Mouse (Mus musculus) lung, postnatal 4 days (tissue): ENCODE measurements at regions not wholly inside any gene's neighbourhood (a gene's known extent, or its start where the extent isn't known, plus 50 kb on each side); places are given as distances from the start of the nearest gene placed in this dataset.
A peak's percentile ranks its signal among the peaks of the same experiment; 100 is the strongest.

Source experiments
- DNase-seq, 2 experiments: peaks; one replicate each; pipeline ENCODE4 v3.0.0; 2021

DNA sequence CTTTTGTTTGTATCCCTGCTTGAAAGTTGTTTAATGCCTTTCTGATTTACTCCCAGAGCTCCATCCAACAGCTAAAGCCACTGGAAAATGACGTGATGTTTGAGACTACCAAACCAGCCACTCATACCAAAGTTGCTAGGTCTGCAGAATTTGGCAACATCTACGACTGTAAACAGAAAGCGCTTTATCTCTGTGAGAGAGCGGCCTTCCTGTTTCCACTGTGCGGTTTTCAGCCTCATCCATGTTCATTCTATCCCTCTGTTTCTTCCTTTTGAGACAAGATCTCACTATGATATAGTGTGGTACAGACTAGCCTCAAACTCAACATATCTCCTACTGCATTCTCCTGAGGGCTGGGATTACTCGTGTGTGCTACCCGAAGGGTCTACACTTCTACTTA, 100.0 kb downstream of the Tmem30b start:
- DNase-seq, result no peak

DNA sequence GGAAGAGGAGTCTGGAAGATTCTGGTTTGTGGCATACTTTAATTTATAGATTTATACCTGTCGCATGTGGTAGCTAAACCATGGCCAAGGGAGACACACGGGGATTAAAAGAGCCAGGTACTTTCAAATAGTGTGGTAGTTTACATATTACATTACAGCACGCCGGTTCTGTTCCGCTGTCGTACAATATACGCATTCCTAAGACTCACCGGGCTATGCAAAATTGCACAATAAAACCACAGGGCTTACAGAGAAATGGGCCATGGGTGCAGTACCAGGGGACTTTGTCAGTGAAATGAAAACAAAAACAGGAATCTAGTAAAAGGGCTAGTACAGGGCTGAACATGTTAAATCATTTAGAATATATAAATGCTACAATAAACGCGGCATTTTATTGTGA, 100.6 kb downstream of the Tmem30b start:
- no peak for DNase-seq

DNA sequence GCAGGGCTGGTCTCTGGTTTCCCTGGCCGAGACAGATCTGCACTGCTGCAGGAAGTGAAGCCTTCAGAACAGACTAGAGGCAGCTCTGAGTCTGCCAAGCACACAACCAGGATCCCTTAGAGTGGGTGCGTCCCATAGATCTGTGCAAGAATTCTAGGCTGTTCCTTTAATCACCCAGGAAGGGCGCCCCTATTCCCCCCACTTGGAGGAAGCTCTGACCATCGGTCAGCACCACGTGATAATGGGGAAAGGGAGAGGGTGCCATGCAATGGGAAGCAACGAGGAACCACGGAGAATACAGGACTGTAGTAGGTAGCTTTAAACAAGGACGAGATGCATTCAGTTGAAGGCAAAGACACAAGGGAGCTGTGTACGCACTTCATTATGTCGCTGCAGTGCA, 101.1 kb downstream of the Tmem30b start:
- no peak for DNase-seq

DNA sequence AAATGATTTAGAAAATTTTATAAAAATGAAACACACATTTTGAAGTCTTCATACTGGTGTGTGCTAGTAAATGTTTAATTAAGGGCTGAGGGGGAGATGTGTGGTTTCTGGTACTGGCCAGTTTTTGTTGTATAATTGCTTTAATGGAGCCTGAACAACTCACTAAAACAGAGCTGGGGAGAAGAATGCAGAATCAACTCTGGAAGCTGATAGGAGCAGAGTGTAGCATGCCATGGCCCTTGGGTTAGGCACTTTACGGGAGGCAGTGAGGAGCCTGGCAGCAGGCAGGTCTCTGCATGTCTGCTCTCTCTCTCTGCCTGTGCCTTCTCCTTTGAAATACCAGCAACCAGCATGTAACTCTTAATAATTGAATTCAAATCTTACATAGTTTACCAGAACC, 104.9 kb downstream of the Tmem30b start:
- DNase-seq, result no peak

DNA sequence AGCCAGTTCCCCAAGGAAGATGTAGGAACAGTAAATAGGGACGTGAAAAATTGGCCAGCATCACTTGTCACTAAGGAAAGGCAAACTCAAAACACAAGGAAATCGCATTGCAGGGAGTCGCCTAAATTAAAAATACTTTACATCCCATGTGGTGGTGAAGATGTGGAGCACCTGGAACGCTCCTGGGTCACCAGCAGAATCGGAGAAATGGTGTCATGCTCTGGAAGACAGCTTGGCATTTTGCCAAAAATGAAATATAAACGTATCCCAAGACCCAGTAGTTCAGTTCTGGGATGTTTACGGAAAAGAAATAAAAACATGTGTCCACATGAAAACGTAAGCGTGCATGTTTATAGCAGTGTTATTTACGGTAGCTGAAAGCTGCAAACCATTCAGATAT, 111.5 kb downstream of the Tmem30b start:
- DNase-seq, result no peak

DNA sequence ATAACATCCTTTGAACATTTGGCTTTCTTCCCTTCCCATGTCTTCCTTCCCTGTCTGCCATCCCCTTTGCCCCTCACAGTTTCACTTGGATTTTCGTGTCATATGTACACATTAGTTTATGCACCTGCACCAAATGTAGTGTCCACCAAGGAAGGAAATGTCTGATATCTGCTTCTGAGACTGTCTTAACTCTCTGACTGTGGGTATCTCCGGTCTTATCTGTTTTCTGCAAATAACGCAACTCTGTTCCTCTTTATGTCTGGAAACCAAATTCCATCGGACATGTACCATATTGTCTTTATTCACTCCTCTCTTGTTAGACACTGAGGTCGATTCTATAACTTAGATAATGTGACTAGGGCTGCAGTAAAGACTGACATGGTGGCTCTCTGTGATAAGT, 113.6 kb downstream of the Tmem30b start:
- DNase-seq, result no peak

DNA sequence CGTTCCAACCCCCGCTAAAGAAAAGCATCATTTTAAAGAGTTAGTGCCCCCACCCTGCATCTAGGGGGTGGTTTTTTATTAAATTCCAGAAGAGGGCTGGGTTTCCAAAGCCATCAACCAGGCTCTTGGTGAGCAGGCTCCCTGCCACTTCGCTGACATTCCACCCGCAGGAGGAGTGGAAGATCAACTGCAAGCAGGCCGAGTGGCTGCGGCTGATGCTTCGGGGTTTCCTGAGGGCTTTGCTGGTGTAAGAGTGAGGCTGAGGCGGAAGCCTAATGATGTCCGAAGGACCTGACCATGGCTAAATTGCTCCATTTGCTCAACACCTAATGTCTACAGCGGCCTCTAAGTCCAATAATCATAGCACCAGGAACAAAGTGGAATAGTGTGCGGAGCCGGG, 118.0 kb downstream of the Tmem30b start:
- no peak for DNase-seq

DNA sequence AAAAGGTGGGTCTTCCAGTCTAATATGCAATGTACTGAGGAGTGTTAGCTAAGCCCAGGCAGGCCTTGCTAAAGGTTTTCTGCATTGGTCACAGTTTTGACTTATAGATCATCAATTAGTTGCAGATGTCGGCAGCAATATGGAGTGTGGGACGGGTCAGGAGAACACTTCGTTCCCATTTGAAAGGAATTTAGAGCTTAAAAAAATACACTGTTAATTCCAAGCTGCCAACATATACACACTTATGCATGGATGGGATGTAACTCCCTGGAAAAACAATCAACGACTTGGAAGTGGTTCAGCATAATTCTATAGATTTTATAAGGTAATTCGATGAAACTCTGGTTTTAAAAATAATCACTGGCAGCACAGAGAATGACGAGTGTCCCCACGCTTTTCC, 121.4 kb downstream of the Tmem30b start:
- no peak for DNase-seq

DNA sequence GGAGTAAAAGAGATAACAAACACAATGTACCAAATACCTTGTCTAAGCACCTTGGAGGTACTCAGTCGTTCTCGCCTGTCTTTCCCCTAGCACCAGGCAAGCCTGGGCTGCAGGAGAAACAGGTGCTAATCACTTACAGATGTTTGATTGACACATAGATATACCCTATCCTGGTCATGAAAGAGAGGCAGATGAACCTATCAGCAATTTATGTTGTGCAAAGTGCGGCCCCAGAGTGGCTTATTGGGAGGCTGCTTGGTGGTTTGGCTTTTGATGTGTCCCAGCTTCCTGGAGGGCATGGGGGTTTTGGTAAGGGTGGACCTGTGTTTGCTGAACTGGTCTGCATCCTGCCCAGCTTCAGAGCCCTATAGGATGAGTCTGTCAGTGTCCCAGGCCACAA, 129.1 kb downstream of the Tmem30b start:
- DNase-seq, result no peak

DNA sequence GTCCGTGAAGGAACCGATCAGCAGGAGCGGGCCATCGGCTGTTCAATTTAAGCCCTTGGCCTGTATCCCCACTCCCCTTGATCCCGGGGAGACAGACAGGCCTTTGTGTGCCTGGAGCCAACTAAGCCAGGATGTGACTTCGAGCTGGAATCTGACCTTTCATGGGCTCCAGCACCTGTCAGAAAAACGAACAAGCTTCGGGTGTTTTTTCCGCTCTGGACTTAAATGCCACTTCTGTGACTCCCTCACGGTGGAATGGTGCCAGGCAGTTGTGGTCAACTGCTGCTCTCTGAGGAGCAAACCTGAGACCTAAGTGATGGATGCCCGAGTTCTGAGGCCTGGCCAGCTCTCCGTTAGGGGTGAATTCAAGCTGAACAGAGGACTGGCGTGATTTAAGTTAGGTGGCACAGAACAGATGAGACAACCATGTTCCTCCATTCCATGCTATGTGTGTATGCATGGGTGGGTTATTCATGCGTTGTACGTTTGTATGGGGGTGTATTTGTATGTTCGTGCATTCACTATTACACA, 129.8 kb downstream of the Tmem30b start:
- no peak for DNase-seq

DNA sequence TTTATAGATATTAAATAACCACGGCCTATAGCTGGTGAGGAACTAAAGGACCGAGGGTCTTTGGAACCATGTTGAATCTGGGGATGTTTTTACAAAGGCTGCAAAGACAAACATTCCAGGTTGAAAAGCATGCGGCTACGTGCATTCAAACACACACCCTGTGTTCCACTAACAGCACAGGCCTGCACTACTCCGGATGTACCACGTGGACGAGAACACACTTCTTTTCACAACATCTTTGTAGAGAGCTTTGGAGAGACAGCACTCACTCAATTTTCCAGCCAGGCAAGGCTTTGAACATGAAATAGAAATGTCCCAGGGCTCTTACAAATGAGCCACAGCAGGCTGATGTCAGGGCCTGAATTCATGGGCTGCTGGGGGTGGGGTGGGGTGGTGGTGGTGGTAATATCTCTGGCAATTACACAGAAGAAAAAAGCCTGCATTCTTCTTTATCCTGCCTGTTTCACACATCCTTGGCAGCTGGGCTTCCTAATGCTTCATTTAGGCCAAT, 129.3 kb downstream of the Slc38a6 start:
- DNase-seq, result no peak

DNA sequence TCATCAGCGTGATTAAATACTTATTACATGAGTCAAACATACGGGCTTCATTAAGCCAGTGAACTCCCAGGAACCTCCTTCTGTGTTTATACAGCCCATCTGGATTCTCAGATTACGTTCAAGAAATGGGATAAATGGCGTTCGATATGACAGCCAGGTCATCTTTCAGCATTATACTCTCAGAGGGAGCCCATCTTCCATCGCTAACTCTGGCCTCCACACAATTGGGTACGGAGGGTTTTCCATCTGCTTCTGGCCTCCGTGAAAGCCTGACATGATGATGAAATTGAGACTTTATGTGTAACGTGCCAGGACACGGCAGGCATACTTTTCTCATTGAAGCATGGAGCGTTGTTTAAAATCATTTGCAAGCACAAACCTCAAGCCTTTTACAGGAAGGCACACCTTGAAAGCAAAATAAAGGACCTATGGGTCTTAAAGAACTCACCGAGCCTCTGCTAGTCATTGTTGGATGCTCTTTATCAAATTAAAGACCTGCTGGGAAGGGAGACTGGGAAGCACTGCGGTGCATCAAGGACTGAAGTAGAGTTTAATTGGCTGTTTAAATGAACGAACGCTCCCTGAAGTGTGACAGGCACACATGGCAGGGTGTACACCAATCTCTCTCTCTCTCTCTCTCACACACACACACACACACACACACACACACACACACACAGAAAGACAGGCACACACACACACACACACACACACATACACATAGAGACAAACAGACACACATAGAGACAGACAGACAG, 127.0 kb downstream of the Slc38a6 start:
- no peak for DNase-seq

DNA sequence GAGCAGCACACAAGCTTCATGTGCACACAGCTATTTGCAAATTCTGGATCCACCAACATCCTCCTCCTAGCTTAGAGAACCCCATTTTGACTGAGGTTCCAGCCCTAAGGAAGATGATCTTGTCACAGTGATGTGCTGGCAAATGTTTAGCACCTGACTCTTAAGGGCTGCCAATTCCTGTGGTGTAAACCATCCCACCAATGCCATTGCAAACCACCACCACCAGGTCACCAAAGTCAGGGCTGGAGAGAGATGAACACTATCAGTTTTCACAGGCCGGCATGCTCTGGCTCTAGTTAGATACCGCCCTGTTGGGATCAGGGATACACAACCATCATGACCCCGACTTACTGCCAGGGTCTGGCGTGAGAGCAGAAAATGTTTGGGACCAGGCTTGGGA, 125.9 kb downstream of the Slc38a6 start:
- DNase-seq, result no peak

DNA sequence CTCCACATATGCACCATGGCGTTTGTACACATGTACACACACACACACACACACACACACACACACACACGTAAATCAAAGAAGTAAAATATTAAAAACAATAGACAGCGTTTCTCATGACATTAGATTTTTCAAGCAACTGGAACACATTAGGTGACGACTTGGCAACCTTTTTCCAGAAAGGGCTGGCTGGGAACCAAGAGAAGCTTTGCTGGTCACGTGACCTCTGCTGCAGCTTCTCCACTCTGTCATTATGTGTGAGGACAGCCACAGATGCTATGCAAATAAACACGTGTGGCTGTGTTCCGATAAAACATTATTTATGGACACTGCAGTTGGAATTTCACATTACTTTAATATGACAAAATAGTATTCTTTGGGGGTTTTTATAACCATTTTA, 124.3 kb downstream of the Slc38a6 start:
- peak in 1 of 2 experiments; percentile 38 for DNase-seq

DNA sequence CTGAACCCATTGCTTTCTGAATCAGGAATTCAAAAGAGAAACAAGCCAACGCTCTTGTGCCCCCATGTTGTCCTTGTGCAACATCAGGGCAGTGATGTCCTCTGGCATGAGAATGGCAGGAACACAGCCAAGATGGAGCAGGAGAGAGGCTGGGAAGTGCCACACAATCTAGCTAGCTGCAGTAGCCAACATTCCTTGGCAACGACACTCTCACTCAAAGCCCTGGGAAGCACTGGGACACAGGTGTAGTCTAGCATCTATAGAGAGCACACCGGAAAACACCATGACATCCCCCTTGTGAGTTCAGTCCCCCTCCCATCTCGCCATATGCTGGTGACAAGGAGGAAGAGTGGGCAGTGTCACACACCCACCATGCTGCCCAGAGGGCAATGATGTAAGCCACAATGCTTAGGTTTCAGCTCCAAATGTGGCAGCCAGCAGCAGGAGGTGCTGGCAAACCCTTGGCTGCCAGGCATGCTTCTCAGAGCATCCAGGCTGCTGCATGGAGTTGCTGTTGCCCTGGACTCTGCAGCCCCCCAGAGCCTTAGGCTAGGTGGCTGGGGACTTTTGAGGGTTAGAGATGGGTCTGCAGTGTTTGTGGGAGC, 123.0 kb downstream of the Slc38a6 start:
- DNase-seq, result no peak

DNA sequence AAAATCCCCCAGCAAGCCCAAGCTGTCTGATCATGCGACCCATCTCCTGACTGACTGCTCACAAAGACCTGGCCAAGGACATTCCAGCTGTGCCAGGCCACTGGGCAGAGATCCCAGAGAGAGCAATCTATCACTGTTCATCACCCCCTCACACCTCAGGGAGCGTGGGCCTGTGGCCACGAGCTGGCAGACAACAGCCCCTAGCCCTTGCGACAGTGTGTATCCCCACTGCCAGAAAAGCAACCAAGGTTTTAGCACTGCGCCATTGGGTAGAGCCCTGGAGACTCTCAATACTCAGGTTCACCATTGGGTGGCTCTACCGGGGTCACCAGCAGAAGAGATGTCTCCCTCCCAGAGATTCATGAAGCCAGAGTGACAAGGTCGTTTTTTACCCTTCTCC, 122.0 kb downstream of the Slc38a6 start:
- no peak for DNase-seq

DNA sequence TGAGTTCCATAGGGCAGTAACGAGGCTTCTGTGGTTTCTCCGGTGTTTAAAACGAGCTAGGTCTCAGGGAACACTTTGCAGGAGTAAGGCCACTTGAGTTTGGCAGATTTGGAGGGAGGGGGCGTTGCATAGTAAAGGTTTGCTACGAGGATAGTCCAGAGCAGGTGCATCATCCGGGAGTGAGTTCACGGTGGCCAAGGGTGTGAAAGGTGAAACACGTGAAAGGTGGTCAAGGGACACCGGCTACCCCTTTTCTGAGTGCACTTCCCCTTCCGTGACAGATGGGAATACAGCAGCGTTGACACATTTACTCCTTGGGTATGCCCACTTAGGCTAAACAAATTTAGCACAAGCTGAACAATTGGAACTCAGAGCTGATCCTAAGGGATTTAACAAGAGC, 121.6 kb downstream of the Slc38a6 start:
- no peak for DNase-seq

DNA sequence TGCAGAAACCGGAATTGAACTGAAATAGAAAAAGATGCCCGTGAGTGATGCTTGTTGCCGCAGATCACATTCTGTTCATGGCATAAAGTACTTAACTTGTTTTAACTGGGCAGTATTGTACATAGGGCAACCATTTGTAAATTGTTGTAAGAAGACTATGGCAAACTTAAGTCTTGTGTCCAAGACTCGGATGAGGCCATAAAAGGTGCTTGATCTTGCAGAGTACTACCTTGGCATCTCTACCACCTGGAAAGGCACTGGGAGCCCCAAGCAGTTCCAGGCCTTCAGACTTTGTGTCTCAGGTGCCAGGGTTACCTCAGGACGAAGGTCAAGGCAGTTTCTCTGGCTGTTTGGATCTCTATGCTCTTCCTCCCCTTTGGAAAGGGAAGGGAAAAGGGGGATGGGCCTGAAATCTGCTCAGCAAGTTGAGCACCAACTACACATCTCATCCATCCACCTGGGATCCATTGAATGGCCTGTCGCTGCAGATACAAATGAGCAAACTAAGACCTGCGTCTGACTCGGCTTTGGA, 120.0 kb downstream of the Slc38a6 start:
- no peak for DNase-seq

DNA sequence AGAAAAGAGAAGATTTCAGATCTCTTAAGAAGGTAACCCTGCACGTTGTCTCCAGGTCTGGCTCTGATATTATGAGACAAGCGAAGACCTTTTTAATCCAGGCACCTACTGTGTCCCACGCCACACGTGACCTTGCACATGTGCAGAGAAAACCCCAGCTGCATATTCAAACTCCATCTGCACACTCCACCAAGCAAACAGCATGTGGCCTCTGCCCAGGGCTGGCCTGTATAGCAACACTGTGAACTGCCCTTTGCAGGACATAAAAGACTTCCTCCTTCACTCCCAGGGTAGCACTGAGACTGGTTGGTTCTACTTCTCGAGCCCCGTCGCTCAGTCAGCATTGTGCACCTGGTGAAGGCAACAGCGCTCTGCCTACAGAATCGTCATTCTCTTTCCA, 119.0 kb downstream of the Slc38a6 start:
- no peak for DNase-seq

DNA sequence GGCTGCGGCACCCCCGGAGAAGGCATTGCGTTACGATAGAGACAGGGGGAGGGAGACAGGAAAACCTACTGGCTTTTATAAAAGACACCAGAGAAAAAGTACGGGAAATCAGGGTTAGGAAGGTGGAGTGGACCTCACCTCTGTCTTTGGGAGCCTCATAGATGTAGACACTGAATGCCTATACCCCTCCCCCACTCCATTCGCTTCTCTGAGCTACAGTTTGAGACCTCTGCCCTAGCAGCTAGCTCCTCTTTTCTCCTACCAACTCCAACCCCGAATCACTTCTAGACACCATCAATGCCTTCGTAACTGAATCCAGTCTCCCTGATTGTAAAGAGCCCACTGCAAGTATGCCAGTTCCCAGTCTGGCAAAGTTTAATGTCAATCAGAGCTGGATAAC, 118.5 kb downstream of the Slc38a6 start:
- no peak for DNase-seq

DNA sequence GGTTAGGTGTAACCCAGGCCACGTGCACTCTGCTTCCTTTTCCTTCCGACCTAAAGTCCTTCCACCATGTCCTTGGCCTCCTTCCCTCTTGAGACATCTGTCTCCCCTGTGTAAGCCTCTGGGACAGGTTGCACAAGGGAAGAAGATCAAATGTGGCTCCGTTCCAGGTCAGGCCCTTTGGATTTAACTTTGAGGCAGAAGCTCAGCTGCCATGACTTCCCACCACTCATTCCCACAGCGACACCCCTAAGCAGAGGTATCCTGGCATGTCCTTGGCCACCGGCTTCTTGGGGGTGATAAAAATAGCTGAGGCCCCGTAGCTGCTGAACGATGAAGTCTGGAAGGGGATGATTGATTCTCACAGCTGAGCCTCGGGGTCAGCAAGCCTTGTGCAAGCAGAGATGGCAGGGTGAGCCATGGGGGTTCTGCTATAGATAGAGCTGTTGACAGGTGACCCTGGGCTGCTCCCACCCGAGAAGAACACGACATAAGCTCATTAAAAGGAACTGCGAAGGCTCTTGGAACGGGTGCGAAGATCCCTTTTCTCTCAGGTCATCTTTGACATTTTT, 117.4 kb downstream of the Slc38a6 start:
- no peak for DNase-seq
